Mouse (Mus musculus) liver, adult 2 months (tissue): ENCODE measurements around the gene Gm29427. TPM values are rescaled to one million over a fixed set of nuclear protein-coding genes. Genes with fewer than 3 reads are reported as not detected.
A peak's percentile ranks its signal among the peaks of the same experiment; 100 is the strongest.

Experiments used
- DNase-seq: peaks from one replicate; pipeline ENCODE4 v3.0.0-alpha.2; 2011; ENCODE audit warnings: low read depth, low spot score; ENCODE audit errors: extremely low read depth
- H3K27ac ChIP-seq: fragments of 200-500 bp; replicated peaks from 2 replicates; pipeline ENCODE4 v1.5.1; 2012; ENCODE audit warnings: low read depth, mild to moderate bottlenecking, control low read depth, inconsistent platforms, low read length; ENCODE audit not compliant: insufficient read depth
- H3K27me3 ChIP-seq: fragments of 200-500 bp; 2 replicates; pipeline ENCODE4 v1.6.1; 2012; ENCODE audit warnings: mild to moderate bottlenecking, moderate library complexity, low read length, inconsistent platforms; ENCODE audit not compliant: control insufficient read depth, insufficient read depth
- H3K36me3 ChIP-seq: fragments of 200-500 bp; 2 replicates; pipeline ENCODE4 v1.6.1; 2012; ENCODE audit warnings: low read length, inconsistent platforms; ENCODE audit not compliant: control insufficient read depth, insufficient read depth
- H3K4me1 ChIP-seq: fragments of 200-500 bp; 2 replicates; pipeline ENCODE4 v1.6.1; 2011; ENCODE audit warnings: low read length; ENCODE audit not compliant: control insufficient read depth, insufficient read depth
- H3K4me3 ChIP-seq: fragments of 200-500 bp; 2 replicates; pipeline ENCODE4 v1.5.1; 2011; ENCODE audit warnings: low read depth, mild to moderate bottlenecking, control low read depth, low read length, moderate library complexity; ENCODE audit not compliant: insufficient read depth
- H3K79me2 ChIP-seq: fragments of 200-500 bp; 2 replicates; pipeline ENCODE4 v1.6.1; 2012; ENCODE audit warnings: inconsistent platforms, mild to moderate bottlenecking, low read length, moderate library complexity; ENCODE audit not compliant: control insufficient read depth, insufficient read depth
- H3K9ac ChIP-seq: fragments of 200-500 bp; 2 replicates; pipeline ENCODE4 v1.6.1; 2012; ENCODE audit warnings: low read depth, mild to moderate bottlenecking, control low read depth, inconsistent platforms, low read length
- CTCF ChIP-seq: fragments of 200-500 bp; IDR thresholded peaks from 2 replicates; pipeline ENCODE4 v1.5.1; 2011; ENCODE audit warnings: low read depth, low read length, control low read depth
- POLR2A ChIP-seq: fragments of 200-500 bp; IDR thresholded peaks from 2 replicates; pipeline ENCODE4 v1.6.1; 2011; ENCODE audit warnings: low read length, control low read depth; ENCODE audit not compliant: insufficient read depth; ENCODE audit errors: extremely low read depth
- WGBS: fragments of 180-500 bp; shearing (Covaris S2); methylation state at CpG from one replicate; pipeline ENCODE4 v1.1.7; 2018; 5-methylcytosine and 5-hydroxymethylcytosine counted together
- polyA plus RNA-seq: library from polyadenylated mRNA; depleted of rRNA; stranded (reverse); fragments of >200 nt; gene quantifications from 2 replicates; pipeline ENCODE4 v1.2.3, GENCODE M21; 2012; rRNA removed
- total RNA-seq: library from RNA; depleted of rRNA; stranded (reverse); fragments of >200 nt; gene quantifications from 2 replicates; pipeline ENCODE4 v1.2.3, GENCODE M21; 2014; rRNA removed

Gm29427 gene
- total and polyA plus RNA-seq, 2 experiments, result not detected

- Histone ChIP-seq H3K4me3 (no peak overlapping the region), H3K36me3 (peaks cover 71% of the 10 kb centered on the region), H3K4me1 (peaks cover 2% of the 10 kb centered on the region; the same call in 1 of the 2 replicates), H3K9ac (no peak overlapping the region), H3K79me2 (no peaks in the 10 kb centered on the region), H3K27ac (no peak overlapping the region), H3K27me3 (no peaks in the 10 kb centered on the region)
- no peak for DNase-seq
- TF ChIP-seq POLR2A, result no peak
Measured at GRCm38 (mm10) chr1:130640967-130641366, 74.6 kb downstream of the Gm29427 start.

DNA sequence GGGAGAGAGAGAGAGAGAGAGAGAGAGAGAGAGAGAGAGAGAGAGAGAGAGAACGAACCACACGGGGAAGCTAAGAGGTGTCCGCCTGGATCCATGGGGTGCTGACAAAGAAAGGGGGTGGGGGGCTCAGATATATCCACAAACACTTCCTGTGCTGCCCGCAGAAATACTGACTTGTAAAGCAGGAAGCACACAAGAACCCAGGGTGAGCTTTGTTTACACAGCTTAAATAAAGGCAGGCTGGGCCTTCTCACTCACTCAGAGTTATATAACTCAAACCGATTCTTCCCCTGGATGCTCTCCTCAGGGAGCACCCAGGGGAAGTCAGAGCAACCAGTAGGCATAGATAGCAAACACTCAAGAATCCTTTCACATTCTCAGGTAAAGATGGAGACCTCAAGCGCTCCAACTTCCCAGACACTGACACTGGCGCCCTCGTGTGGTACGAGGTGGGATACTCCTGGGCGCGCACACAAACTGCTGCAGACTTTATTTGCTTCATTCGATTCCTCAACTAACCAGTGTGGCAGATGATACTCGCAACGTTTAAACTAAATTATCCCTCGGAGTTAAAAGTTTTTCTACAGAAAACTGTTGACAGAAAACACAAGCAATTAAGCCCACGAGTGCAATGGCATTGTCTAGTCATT lies 81.7 kb downstream of the Gm29427 start:
- Histone ChIP-seq H3K79me2 (no peaks in the 10 kb centered on the region), H3K36me3 (peaks cover 16% of the 10 kb centered on the region), H3K27me3 (no peaks in the 10 kb centered on the region), H3K27ac (no peak overlapping the region), H3K4me3 (no peak overlapping the region), H3K9ac (no peak overlapping the region), H3K4me1 (peaks cover 1% of the 10 kb centered on the region; the same call in 1 of the 2 replicates)
- TF ChIP-seq POLR2A, result no peak
- TF ChIP-seq CTCF, result peak; percentile 92
- WGBS, result 11% methylated on average over 16 of the region's 16 CpGs
- peak; percentile 52 for DNase-seq

- Histone ChIP-seq H3K27ac (no peak overlapping the region), H3K27me3 (no peaks in the 10 kb centered on the region), H3K9ac (no peak overlapping the region), H3K4me1 (no peaks in the 10 kb centered on the region; the same call in 1 of the 2 replicates), H3K4me3 (no peak overlapping the region), H3K36me3 (peaks cover 11% of the 10 kb centered on the region; the same call in 1 of the 2 replicates), H3K79me2 (no peaks in the 10 kb centered on the region)
- no peak for DNase-seq
- WGBS, result 74% methylated on average over 8 of the region's 8 CpGs
- no peak for TF ChIP-seq CTCF
- no peak for TF ChIP-seq POLR2A
Measured at GRCm38 (mm10) chr1:130633316-130633715, 82.3 kb downstream of the Gm29427 start.

GRCm38 (mm10) chr1:130629521-130629920 lies 86.1 kb downstream of the Gm29427 start, which contains the start of gene Zp3r:
Zp3r (minus strand) TSS chr1:130629621.
- Histone ChIP-seq H3K27me3 (no peaks in the 10 kb centered on the region), H3K36me3 (no peaks in the 10 kb centered on the region), H3K79me2 (no peaks in the 10 kb centered on the region), H3K4me3 (no peak within 1 kb of the TSS), H3K27ac (no peak within 1 kb of the TSS), H3K9ac (no peak within 1 kb of the TSS), H3K4me1 (no peaks in the 10 kb centered on the region)
- TF ChIP-seq POLR2A, result no peak
- no peak for TF ChIP-seq CTCF
- no peak for DNase-seq
- 95% methylated on average over 2 of the region's 2 CpGs for WGBS

Other genes with a start within 250 kb of the Gm29427 start
- gene Zp3r, start 86.2 kb downstream of the Gm29427 start, total RNA-seq, result not detected in 2 replicates
- not detected in 2 replicates for gene Zp3r, start 86.2 kb downstream of the Gm29427 start, polyA plus RNA-seq
- gene C4bp, start 54.2 kb downstream of the Gm29427 start, total RNA-seq, result 368 and 394 TPM in 2 replicates
- 151 and 182 TPM in 2 replicates for gene C4bp, start 54.2 kb downstream of the Gm29427 start, polyA plus RNA-seq
- gene Yod1, start 1.5 kb upstream of the Gm29427 start, total RNA-seq, result 8.9 and 9.0 TPM in 2 replicates
- gene Yod1, start 1.5 kb upstream of the Gm29427 start, polyA plus RNA-seq, result 1.3 and 1.4 TPM in 2 replicates
- 17.8 and 19.5 TPM in 2 replicates for gene Pfkfb2, start 13.5 kb upstream of the Gm29427 start, total RNA-seq
- gene Pfkfb2, start 13.5 kb upstream of the Gm29427 start, polyA plus RNA-seq, result 5.3 and 8.5 TPM in 2 replicates
- 0.65 and 0.74 TPM in 2 replicates for gene AA986860, start 16.2 kb upstream of the Gm29427 start, total RNA-seq
- gene AA986860, start 16.2 kb upstream of the Gm29427 start, polyA plus RNA-seq, result 0.18 and 0.25 TPM in 2 replicates
- 0.13 and 0.55 TPM in 2 replicates for gene Fcamr, start 85.1 kb upstream of the Gm29427 start, total RNA-seq
- gene Fcamr, start 85.1 kb upstream of the Gm29427 start, polyA plus RNA-seq, result 0.09 TPM in 1 of 2 replicates, not detected in the other
- gene Pigr, start 110.9 kb upstream of the Gm29427 start, total RNA-seq, result 482 and 517 TPM in 2 replicates
- gene Pigr, start 110.9 kb upstream of the Gm29427 start, polyA plus RNA-seq, result 579 and 633 TPM in 2 replicates
- gene Fcmr, start 149.9 kb upstream of the Gm29427 start, total RNA-seq, result 0.09 and 0.54 TPM in 2 replicates
- 0.81 and 2.6 TPM in 2 replicates for gene Fcmr, start 149.9 kb upstream of the Gm29427 start, polyA plus RNA-seq
- not detected in 2 replicates for gene Il24, start 171.7 kb upstream of the Gm29427 start, total RNA-seq
- not detected in 2 replicates for gene Il24, start 171.7 kb upstream of the Gm29427 start, polyA plus RNA-seq
- not detected in 2 replicates for gene Il20, start 195.7 kb upstream of the Gm29427 start, total RNA-seq
- not detected in 2 replicates for gene Il20, start 195.7 kb upstream of the Gm29427 start, polyA plus RNA-seq
- gene Il19, start 224.3 kb upstream of the Gm29427 start, total RNA-seq, result not detected in 2 replicates
- not detected in 2 replicates for gene Il19, start 224.3 kb upstream of the Gm29427 start, polyA plus RNA-seq